ENCODE assay signal across 8 mouse cellular contexts in genomic region chr16:8736757-8737156, GRCm38 (mm10). TPM values are rescaled to one million over a fixed set of nuclear protein-coding genes. Genes with fewer than 3 reads are reported as not detected.
DNase-seq lines count a peak whose midpoint lies in the region; ATAC-seq and TF ChIP-seq lines count a peak whose summit lies in the region.

No protein-coding gene starts in this region.

- H3K36me3 ChIP-seq in lung, embryonic 14.5 days (ENCODE audit: insufficient read depth): no peaks in the 10 kb centered on the region
- H3K36me3 ChIP-seq in embryonic facial prominence, embryonic 13.5 days: no peaks in the 10 kb centered on the region
- no peaks in the 10 kb centered on the region for H3K36me3 ChIP-seq in limb, embryonic 11.5 days (ENCODE audit: control insufficient read depth, insufficient read depth, low read length)
- no peaks in the 10 kb centered on the region for H3K36me3 ChIP-seq in neural tube, embryonic 15.5 days

- peak overlapping the region; percentile 96 for H3K9ac ChIP-seq in lung, embryonic 14.5 days
- H3K9ac ChIP-seq in embryonic facial prominence, embryonic 13.5 days: peak overlapping the region; percentile 96
- H3K9ac ChIP-seq in limb, embryonic 11.5 days (ENCODE audit: low read length): peak overlapping the region; percentile 96; the same call in 1 of the 2 replicates
- peak overlapping the region; percentile 93 for H3K9ac ChIP-seq in neural tube, embryonic 15.5 days (replicated peaks)

- H3K4me3 ChIP-seq in lung, embryonic 14.5 days (ENCODE audit: low read depth, low read length): peak overlapping the region; percentile 99
- peak overlapping the region; percentile 98 for H3K4me3 ChIP-seq in embryonic facial prominence, embryonic 13.5 days
- H3K4me3 ChIP-seq in limb, embryonic 11.5 days (ENCODE audit: low read depth, low read length): peak overlapping the region; percentile 97
- H3K4me3 ChIP-seq in neural tube, embryonic 15.5 days (replicated peaks): peak overlapping the region; percentile 99

- no peak for TF ChIP-seq CTCF in lung, embryonic 14.5 days (IDR thresholded peaks at IDR 0.05; ENCODE audit: low read depth)

- 2% methylated on average over 7 of the region's 7 CpGs for WGBS in lung, embryonic 14.5 days
- 3% methylated on average over 7 of the region's 7 CpGs for whole genome bisulfite sequencing in embryonic facial prominence, embryonic 13.5 days
- 12% methylated on average over 7 of the region's 7 CpGs for whole genome bisulfite sequencing in limb, embryonic 11.5 days
- 2% methylated on average over 7 of the region's 7 CpGs for WGBS in neural tube, embryonic 15.5 days

- ATAC-seq in lung, embryonic 14.5 days (ENCODE audit: insufficient read depth): no peak
- no peak for ATAC-seq in embryonic facial prominence, embryonic 13.5 days (ENCODE audit: insufficient number of reproducible peaks, insufficient read depth, low FRiP score, low TSS enrichment, low read depth)
- ATAC-seq in limb, embryonic 11.5 days (ENCODE audit: insufficient number of reproducible peaks, low FRiP score, low TSS enrichment, low read depth): no peak
- no peak for ATAC-seq in neural tube, embryonic 15.5 days (ENCODE audit: low FRiP score)

- H3K4me2 ChIP-seq in lung, embryonic 14.5 days: peak overlapping the region; percentile 99
- H3K4me2 ChIP-seq in embryonic facial prominence, embryonic 13.5 days: peak overlapping the region; percentile 95
- peak overlapping the region; percentile 97 for H3K4me2 ChIP-seq in limb, embryonic 11.5 days (ENCODE audit: low read depth, severe bottlenecking)
- peak overlapping the region; percentile 94 for H3K4me2 ChIP-seq in neural tube, embryonic 15.5 days

- no peak overlapping the region for H3K27ac ChIP-seq in lung, embryonic 14.5 days (ENCODE audit: low read depth)
- no peak overlapping the region for H3K27ac ChIP-seq in embryonic facial prominence, embryonic 13.5 days
- no peak overlapping the region for H3K27ac ChIP-seq in limb, embryonic 11.5 days (replicated peaks; ENCODE audit: low read depth, low read length)
- H3K27ac ChIP-seq in neural tube, embryonic 15.5 days (replicated peaks): no peak overlapping the region

- no peaks in the 10 kb centered on the region for H3K9me3 ChIP-seq in lung, embryonic 14.5 days (ENCODE audit: low read depth, low read length)
- no peaks in the 10 kb centered on the region for H3K9me3 ChIP-seq in embryonic facial prominence, embryonic 13.5 days
- H3K9me3 ChIP-seq in limb, embryonic 11.5 days (ENCODE audit: control insufficient read depth, low read length): no peaks in the 10 kb centered on the region
- no peaks in the 10 kb centered on the region for H3K9me3 ChIP-seq in neural tube, embryonic 15.5 days (replicated peaks)

- peak; percentile 30 for DNase-seq in lung, embryonic 14.5 days
- no peak for DNase-seq in lung, postnatal 36 days
- DNase-seq in limb, embryonic 11.5 days (ENCODE audit: low spot score): no peak
- no peak for DNase-seq in gastrocnemius, adult 18-20 months (ENCODE audit: low spot score)
- no peak for DNase-seq in cerebellum, postnatal 14 days
- DNase-seq in urinary bladder, postnatal 4 days (ENCODE audit: low spot score in 2 of 2): no peak

- no peaks in the 10 kb centered on the region for H3K27me3 ChIP-seq in lung, embryonic 14.5 days (ENCODE audit: insufficient read depth, low read length)
- H3K27me3 ChIP-seq in embryonic facial prominence, embryonic 13.5 days: no peaks in the 10 kb centered on the region
- no peaks in the 10 kb centered on the region for H3K27me3 ChIP-seq in limb, embryonic 11.5 days (ENCODE audit: control insufficient read depth, insufficient read depth, low read length)
- H3K27me3 ChIP-seq in neural tube, embryonic 15.5 days (replicated peaks): no peaks in the 10 kb centered on the region

- H3K4me1 ChIP-seq in lung, embryonic 14.5 days (ENCODE audit: insufficient read depth): 0 out of 2 replicates have a peak, but pooled peaks cover 5% of the 10 kb centered on the region
- H3K4me1 ChIP-seq in embryonic facial prominence, embryonic 13.5 days: peaks cover 38% of the 10 kb centered on the region
- peaks cover 14% of the 10 kb centered on the region for H3K4me1 ChIP-seq in limb, embryonic 11.5 days (ENCODE audit: control insufficient read depth, insufficient read depth, low read length)
- peaks cover 45% of the 10 kb centered on the region for H3K4me1 ChIP-seq in neural tube, embryonic 15.5 days

RNA-seq across cellular contexts. Expression of gene Usp7, which starts 55.4 kb away (rescaled TPM):
- polyA plus RNA-seq in lung, embryonic 14.5 days (2014; fragmentation: Nextera tagmentation; extraction: Ambion mirVana): 43.5 and 49.8 TPM in 2 replicates
- polyA plus RNA-seq in embryonic facial prominence, embryonic 13.5 days (2015; fragmentation: Nextera tagmentation; extraction: Ambion mirVana): 33.2 and 35.8 TPM in 2 replicates
- 41.5 and 41.6 TPM in 2 replicates for polyA plus RNA-seq in limb, embryonic 11.5 days (2014; fragmentation: Nextera tagmentation; extraction: Ambion mirVana)
- polyA plus RNA-seq in neural tube, embryonic 15.5 days (2015; fragmentation: Nextera tagmentation; extraction: Ambion mirVana): 27.8 TPM in 2 replicates
- 10 to 100 TPM; 56.1 to 62.5 TPM for total RNA-seq in gastrocnemius, adult 18-20 months (2021)

RNA-seq across cellular contexts. Expression of gene Gm5767, which starts 56.2 kb away (rescaled TPM):
- not detected in 2 replicates for polyA plus RNA-seq in lung, embryonic 14.5 days (2014; fragmentation: Nextera tagmentation; extraction: Ambion mirVana)
- not detected in 2 replicates for polyA plus RNA-seq in embryonic facial prominence, embryonic 13.5 days (2015; fragmentation: Nextera tagmentation; extraction: Ambion mirVana)
- polyA plus RNA-seq in limb, embryonic 11.5 days (2014; fragmentation: Nextera tagmentation; extraction: Ambion mirVana): not detected in 2 replicates
- not detected in 2 replicates for polyA plus RNA-seq in neural tube, embryonic 15.5 days (2015; fragmentation: Nextera tagmentation; extraction: Ambion mirVana)
- total RNA-seq in gastrocnemius, adult 18-20 months (2021): not detected
